Mouse (Mus musculus): ENCODE measurements at regions not wholly inside any gene's neighbourhood (a gene's known extent, or its start where the extent isn't known, plus 50 kb on each side); places are given as distances from the start of the nearest gene placed in this dataset.
"Not testable (repeated sequence)": the region's sequence is repeated elsewhere in the genome, so short reads cannot be mapped to it uniquely, and the experiment has no call there.

DNA sequence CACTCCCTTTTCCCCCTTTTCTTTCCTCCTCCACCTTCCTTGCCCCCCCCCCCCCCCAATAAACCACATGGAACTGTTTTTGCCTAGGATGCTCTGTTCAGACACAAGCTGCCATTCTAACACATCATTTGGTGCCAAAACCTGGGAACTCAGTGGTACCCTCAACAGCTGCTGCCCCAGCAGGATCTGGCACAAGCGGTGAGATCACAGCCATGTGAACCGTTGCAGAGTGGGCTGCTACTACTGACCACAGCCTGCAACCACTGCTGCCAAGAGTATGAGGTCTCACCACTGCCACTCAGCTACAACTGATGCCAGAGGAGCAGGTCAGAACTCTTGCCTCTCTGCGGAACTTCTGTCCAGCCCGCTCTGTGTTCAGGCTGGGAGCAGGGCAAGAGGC lies 206.2 kb downstream of the Pcsk1 start:
- Histone ChIP-seq H3K9me3 (no peaks in the 10 kb centered on the region), H3K27ac (no peak overlapping the region), H3K9ac (no peak overlapping the region), H3K4me1 (no peaks in the 10 kb centered on the region), H3K36me3 (no peaks in the 10 kb centered on the region), H3K4me3 (no peak overlapping the region), H3K4me2 (no peak overlapping the region), H3K27me3 (no peaks in the 10 kb centered on the region)
- WGBS: 93% methylated on average over 4 of the region's 4 CpGs
- 0 out of 2 replicates have a peak, but pooled peaks have one; percentile 35 for ATAC-seq (ENCODE audit: insufficient number of reproducible peaks, low FRiP score, low TSS enrichment, low read depth)

DNA sequence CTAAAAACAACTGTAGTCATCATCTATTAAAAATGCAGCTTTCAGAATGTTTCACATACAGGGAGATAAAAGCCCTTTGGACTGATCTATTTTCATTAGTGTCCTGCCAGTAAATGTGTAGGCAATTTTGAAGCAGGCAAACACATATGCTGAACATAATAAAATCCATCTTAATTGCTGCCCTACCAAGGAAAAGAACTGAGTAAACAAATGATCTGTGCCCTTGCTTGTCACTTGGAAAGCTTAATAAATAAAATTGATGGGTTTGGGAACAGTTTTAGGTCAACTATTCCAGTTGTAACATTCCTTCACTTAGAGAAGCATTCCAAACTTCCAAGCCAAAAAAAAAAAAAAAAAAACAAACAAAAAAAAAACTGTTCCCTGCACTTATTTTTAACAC lies 230.2 kb downstream of the Pcsk1 start:
- H3K36me3 ChIP-seq: no peaks in the 10 kb centered on the region
- no peaks in the 10 kb centered on the region for H3K27me3 ChIP-seq
- H3K4me3 ChIP-seq: no peak overlapping the region
- no peak overlapping the region for H3K9ac ChIP-seq
- no peaks in the 10 kb centered on the region for H3K9me3 ChIP-seq
- no peak for ATAC-seq (ENCODE audit: insufficient number of reproducible peaks, low FRiP score, low TSS enrichment, low read depth)
- no peak overlapping the region for H3K4me2 ChIP-seq
- H3K4me1 ChIP-seq: no peaks in the 10 kb centered on the region
- H3K27ac ChIP-seq: no peak overlapping the region

DNA sequence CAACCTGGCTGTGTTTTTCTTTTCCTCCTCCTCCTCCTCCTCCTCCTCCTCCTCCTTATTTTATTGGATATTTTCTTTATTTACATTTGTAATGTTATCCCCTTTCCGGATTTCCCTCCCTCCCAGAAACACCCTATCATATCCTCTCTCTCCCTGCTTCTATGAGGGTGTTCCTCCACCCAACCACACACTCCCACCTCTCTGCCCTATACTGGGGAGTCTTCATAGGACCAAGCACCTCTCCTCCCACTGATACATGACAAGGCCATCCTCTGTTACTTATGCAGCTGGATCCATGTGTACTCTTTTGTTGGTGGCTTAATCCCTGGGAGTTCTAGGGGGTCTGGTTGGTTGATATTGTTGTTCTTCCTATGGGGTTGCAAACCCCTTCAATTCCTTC lies 230.6 kb downstream of the Pcsk1 start:
- 33% methylated on average over 1 of the region's 1 CpGs for WGBS
- Histone ChIP-seq H3K36me3 (no peaks in the 10 kb centered on the region), H3K4me1 (no peaks in the 10 kb centered on the region), H3K9ac (no peak overlapping the region), H3K27ac (no peak overlapping the region), H3K4me3 (no peak overlapping the region), H3K4me2 (no peak overlapping the region), H3K27me3 (no peaks in the 10 kb centered on the region), H3K9me3 (no peaks in the 10 kb centered on the region)
- no peak for ATAC-seq (ENCODE audit: insufficient number of reproducible peaks, low FRiP score, low TSS enrichment, low read depth)

DNA sequence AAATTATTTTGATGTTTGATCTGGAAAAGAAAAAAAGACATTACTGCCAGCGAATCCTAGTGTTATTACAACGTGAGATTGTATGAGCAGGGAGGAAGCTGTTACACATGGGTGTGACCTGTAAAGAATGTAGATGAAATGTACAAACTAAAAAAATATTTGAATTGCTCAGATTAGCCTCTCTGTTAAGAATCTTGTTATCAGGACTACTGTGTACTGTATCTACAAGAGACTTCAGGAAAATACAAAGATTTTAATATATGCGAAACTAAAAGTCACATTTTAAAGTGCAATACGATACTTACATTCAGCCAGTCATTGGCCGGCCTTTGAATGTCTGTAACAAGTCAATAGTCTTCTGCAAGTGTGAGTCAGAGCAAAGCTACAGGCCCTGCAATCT lies 247.4 kb downstream of the Pcsk1 start:
- no peaks in the 10 kb centered on the region for H3K4me1 ChIP-seq
- H3K4me3 ChIP-seq: no peak overlapping the region
- 82% methylated on average over 5 of the region's 5 CpGs for WGBS
- no peaks in the 10 kb centered on the region for H3K27me3 ChIP-seq
- no peaks in the 10 kb centered on the region for H3K9me3 ChIP-seq
- H3K27ac ChIP-seq: no peak overlapping the region
- no peaks in the 10 kb centered on the region for H3K36me3 ChIP-seq
- H3K4me2 ChIP-seq: no peak overlapping the region
- ATAC-seq (ENCODE audit: insufficient number of reproducible peaks, low FRiP score, low TSS enrichment, low read depth): no peak
- H3K9ac ChIP-seq: no peak overlapping the region

DNA sequence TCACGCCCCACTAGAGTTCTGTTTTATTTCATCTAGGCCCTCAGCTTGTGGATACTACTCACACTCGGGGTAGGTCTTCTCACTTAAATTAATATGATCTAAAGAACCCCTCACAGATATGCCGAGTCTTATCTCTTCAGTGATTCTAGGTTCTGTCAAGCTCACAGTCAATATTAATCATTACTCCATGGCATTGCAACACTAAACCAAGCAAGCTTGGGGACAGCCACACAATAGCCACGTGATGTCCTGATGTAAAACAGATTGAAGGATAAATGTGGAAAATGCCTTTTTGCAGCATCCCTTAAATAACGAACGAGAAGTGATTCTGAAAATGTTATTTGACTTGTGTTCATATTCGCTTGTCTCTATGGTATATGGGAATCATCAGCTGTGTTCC lies 253.8 kb downstream of the Pcsk1 start:
- no peak for ATAC-seq (ENCODE audit: insufficient number of reproducible peaks, low FRiP score, low TSS enrichment, low read depth)
- no peaks in the 10 kb centered on the region for H3K36me3 ChIP-seq
- no peak overlapping the region for H3K4me2 ChIP-seq
- H3K27me3 ChIP-seq: no peaks in the 10 kb centered on the region
- H3K4me1 ChIP-seq: no peaks in the 10 kb centered on the region
- H3K4me3 ChIP-seq: no peak overlapping the region
- 75% methylated on average over 7 of the region's 7 CpGs for WGBS
- H3K27ac ChIP-seq: no peak overlapping the region
- H3K9ac ChIP-seq: no peak overlapping the region
- H3K9me3 ChIP-seq: no peaks in the 10 kb centered on the region

DNA sequence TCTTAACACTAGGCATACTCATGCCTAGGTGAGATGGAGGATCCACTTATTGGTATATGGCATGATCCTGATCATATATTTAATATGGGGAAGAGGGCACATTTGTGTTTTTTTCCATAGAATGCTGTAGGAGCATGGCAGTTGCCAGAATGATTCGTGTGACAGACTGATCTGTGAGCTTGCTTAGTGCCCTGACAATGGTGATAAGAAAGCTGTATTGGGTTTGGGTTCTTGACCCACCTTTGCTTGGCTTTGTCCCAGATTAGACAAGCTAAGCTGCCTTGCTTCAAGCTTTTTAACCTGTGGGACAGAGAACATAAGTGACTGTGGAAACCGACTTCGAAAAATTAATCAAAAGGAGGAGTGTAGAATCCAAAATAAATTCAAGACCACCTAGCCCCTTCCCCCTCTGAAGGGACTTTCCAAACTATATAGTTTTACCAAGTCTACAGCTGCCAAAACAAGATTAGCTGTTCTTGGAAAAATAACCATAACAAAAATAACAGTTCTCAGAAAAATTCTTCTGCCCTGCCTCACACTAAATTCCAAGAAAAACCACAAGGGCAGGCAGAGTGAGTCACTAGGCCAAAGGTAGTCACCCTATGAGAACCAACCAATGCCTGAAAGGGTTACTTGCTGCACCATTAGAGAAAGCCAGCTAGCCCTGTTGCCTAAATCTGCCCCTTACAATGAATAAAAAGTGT lies 277.2 kb downstream of the Pcsk1 start:
- Histone ChIP-seq H3K4me3 (no peak overlapping the region), H3K36me3 (no peaks in the 10 kb centered on the region), H3K4me1 (no peaks in the 10 kb centered on the region), H3K9ac (no peak overlapping the region), H3K27ac (no peak overlapping the region), H3K9me3 (no peaks in the 10 kb centered on the region), H3K27me3 (no peaks in the 10 kb centered on the region), H3K4me2 (no peak overlapping the region)
- ATAC-seq (ENCODE audit: insufficient number of reproducible peaks, low FRiP score, low TSS enrichment, low read depth): no peak
- 77% methylated on average over 3 of the region's 3 CpGs for WGBS

DNA sequence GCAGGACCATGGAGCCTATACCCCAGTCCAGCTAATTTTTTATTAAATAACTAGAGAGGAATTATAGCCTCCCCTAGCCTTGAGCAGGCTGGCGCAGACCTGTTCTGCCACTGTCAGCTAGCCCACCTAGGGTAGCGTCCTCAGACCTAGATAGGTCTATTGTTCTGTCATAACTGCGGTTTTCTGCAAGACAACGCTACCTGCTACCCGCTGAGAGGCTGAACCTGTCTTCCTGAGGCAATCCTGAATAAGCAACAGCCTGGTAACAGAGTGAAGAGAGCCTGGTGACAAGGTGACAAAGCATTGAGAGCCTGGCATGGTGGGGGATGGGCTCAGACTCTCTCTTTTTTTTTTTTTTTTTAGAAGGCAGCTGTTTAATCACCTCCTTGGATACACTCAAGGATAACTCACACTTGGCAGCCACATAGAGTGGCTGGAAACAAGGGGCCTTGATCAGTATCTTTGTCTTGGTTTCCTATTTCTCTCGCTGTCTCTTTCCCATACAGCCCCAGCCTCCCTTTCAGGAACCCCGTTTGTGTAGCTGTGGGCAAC lies 278.7 kb downstream of the Pcsk1 start:
- WGBS: 72% methylated on average over 7 of the region's 7 CpGs
- ATAC-seq (ENCODE audit: insufficient number of reproducible peaks, low FRiP score, low TSS enrichment, low read depth): no peak
- no peaks in the 10 kb centered on the region for H3K9me3 ChIP-seq
- no peaks in the 10 kb centered on the region for H3K4me1 ChIP-seq
- no peak overlapping the region for H3K4me3 ChIP-seq
- no peak overlapping the region for H3K4me2 ChIP-seq
- H3K27me3 ChIP-seq: no peaks in the 10 kb centered on the region
- H3K9ac ChIP-seq: no peak overlapping the region
- H3K36me3 ChIP-seq: no peaks in the 10 kb centered on the region
- no peak overlapping the region for H3K27ac ChIP-seq

DNA sequence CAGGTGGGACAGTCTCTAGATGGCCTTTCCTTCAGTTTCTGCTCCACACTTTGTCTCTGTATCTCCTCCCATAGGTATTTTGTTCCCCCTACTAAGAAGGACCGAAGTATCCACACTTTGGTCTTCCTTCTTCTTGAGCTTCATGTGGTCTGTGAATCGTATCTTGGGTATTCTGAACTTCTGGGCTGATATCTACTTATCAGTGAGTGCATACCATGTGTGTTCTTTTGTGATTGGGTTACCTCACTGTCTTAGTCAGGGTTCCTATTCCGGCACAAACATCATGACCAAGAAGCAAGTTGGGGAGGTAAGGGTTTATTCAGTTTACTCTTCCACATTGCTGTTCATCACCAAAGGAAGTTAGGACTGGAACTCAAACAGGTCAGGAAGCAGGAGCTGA lies 287.5 kb downstream of the Pcsk1 start:
- H3K9me3 ChIP-seq; ATAC-seq (ENCODE audit: insufficient number of reproducible peaks, low FRiP score, low TSS enrichment, low read depth); H3K9ac ChIP-seq; H3K4me1 ChIP-seq; H3K36me3 ChIP-seq; H3K27ac ChIP-seq; H3K4me2 ChIP-seq; H3K4me3 ChIP-seq; H3K27me3 ChIP-seq: not testable (repeated sequence)
- 88% methylated on average over 3 of the region's 3 CpGs for WGBS

DNA sequence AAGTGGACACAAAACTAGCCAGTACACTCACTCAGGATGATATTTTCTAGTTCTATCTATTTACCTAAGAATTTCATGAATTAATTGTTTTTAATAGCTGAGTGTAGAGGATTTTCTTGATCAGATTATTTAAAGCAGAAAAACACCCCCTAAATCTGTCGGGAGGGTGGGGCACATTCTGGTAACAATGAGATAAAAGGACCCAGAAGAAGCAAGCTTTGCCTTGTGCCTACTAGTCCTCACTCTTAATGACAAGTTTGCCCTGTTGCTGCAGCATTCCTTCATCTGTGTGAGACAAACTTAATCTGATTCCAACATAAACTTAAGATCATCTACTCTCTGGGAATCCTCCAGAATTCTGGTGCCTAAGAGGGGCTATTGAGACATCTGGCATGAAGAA lies 288.1 kb downstream of the Pcsk1 start:
- Histone ChIP-seq H3K9me3 (no peaks in the 10 kb centered on the region), H3K9ac (no peak overlapping the region), H3K4me3 (no peak overlapping the region), H3K36me3 (no peaks in the 10 kb centered on the region), H3K4me2 (no peak overlapping the region), H3K4me1 (no peaks in the 10 kb centered on the region), H3K27me3 (no peaks in the 10 kb centered on the region), H3K27ac (no peak overlapping the region)
- 88% methylated on average over 1 of the region's 1 CpGs for WGBS
- ATAC-seq (ENCODE audit: insufficient number of reproducible peaks, low FRiP score, low TSS enrichment, low read depth): no peak

DNA sequence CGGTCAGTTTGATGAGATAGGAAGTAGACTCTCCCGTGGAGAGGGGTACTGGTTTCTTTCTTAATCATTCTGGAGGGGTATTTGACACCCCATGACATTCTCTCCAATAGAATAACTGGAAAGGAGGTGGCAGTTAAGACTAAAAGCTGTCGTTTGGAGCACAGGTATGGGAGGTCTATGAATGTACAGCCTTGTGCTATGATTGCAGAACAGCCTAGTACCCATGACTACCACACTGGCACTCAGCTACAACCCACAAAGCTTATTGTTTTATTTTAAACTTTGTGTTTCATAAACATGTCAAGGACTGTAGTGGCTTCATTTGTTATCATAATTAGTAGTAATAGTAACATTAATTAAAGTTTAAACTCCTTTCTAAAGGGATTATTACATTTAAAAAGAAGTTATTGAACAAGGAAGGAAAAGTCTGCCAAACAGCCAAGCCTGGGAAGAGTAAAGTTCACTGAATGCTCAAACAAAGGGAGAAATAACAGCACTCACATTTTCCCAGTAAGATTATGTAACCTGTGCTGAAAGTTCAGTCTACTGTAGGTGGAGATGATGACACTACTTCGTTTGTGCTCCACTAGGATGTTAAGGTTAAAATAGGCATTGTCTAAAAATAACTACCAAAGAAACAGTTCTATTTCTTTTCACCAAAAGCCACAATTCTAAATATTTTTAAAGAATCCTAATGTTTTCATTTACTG lies 295.2 kb downstream of the Pcsk1 start:
- WGBS: 74% methylated on average over 4 of the region's 4 CpGs
- no peak for ATAC-seq (ENCODE audit: insufficient number of reproducible peaks, low FRiP score, low TSS enrichment, low read depth)
- Histone ChIP-seq H3K9ac (no peak overlapping the region), H3K27ac (no peak overlapping the region), H3K4me3 (no peak overlapping the region), H3K4me2 (no peak overlapping the region), H3K4me1 (no peaks in the 10 kb centered on the region), H3K27me3 (no peaks in the 10 kb centered on the region), H3K36me3 (no peaks in the 10 kb centered on the region), H3K9me3 (no peaks in the 10 kb centered on the region)

DNA sequence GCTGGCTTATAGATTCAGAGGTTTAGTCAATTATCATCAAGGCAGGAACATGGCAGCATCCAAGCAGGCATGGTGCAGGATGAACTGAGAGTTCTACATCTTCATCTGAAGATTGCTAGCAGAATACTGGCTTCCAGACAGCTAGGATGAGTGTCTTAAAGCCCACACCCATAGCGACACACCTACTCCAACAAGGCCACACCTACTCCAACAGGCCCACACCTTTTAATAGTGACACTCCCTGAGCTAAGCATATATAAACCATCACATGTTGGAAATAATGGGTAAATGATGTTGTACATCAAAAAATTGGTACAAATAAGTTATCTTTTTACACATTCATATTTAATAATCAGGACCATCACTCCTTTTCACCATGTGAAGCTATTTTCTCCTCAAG lies 299.6 kb downstream of the Pcsk1 start:
- no peak overlapping the region for H3K9ac ChIP-seq
- no peaks in the 10 kb centered on the region for H3K9me3 ChIP-seq
- no peaks in the 10 kb centered on the region for H3K36me3 ChIP-seq
- WGBS: 79% methylated on average over 1 of the region's 1 CpGs
- H3K4me2 ChIP-seq: no peak overlapping the region
- H3K4me3 ChIP-seq: no peak overlapping the region
- H3K27me3 ChIP-seq: no peaks in the 10 kb centered on the region
- no peak for ATAC-seq (ENCODE audit: insufficient number of reproducible peaks, low FRiP score, low TSS enrichment, low read depth)
- no peak overlapping the region for H3K27ac ChIP-seq
- H3K4me1 ChIP-seq: no peaks in the 10 kb centered on the region

DNA sequence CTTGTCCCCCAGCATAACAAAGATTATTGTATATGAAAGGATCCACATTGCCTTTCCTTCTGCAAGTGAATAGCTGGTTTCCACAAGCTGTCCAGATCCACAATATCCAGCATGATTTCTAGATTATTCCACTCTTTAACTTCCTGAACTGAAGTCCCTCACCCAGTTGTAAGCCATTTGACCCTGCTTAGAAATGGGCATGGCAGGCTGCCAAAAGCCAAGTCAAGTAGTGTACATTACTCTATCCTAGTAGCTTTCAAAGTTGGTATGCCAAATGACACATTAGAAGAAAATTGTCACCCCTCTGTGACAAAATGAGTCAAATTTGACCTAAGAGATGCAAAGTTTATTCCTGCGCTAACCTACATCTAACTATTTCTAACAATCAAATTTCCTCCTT lies 300.6 kb downstream of the Pcsk1 start:
- 97% methylated on average over 1 of the region's 1 CpGs for WGBS
- H3K36me3 ChIP-seq: no peaks in the 10 kb centered on the region
- ATAC-seq (ENCODE audit: insufficient number of reproducible peaks, low FRiP score, low TSS enrichment, low read depth): no peak
- H3K9me3 ChIP-seq: no peaks in the 10 kb centered on the region
- no peaks in the 10 kb centered on the region for H3K27me3 ChIP-seq
- H3K4me1 ChIP-seq: no peaks in the 10 kb centered on the region
- no peak overlapping the region for H3K9ac ChIP-seq
- no peak overlapping the region for H3K27ac ChIP-seq
- H3K4me3 ChIP-seq: no peak overlapping the region
- no peak overlapping the region for H3K4me2 ChIP-seq
